Mouse (Mus musculus) B cell, adult (primary cell): ENCODE measurements around the gene Ctbp2. TPM values are rescaled to one million over a fixed set of nuclear protein-coding genes. Genes with fewer than 3 reads are reported as not detected.

Experiments used
- total RNA-seq: library from RNA; stranded (reverse); gene quantifications from 4 replicates; pipeline ENCODE4 v1.2.4, GENCODE M21; 2023; ENCODE audit not compliant: inconsistent age

Gene Ctbp2
- 0.74 TPM in 1 of 4 replicates, not detected in the others for total RNA-seq

DNA sequence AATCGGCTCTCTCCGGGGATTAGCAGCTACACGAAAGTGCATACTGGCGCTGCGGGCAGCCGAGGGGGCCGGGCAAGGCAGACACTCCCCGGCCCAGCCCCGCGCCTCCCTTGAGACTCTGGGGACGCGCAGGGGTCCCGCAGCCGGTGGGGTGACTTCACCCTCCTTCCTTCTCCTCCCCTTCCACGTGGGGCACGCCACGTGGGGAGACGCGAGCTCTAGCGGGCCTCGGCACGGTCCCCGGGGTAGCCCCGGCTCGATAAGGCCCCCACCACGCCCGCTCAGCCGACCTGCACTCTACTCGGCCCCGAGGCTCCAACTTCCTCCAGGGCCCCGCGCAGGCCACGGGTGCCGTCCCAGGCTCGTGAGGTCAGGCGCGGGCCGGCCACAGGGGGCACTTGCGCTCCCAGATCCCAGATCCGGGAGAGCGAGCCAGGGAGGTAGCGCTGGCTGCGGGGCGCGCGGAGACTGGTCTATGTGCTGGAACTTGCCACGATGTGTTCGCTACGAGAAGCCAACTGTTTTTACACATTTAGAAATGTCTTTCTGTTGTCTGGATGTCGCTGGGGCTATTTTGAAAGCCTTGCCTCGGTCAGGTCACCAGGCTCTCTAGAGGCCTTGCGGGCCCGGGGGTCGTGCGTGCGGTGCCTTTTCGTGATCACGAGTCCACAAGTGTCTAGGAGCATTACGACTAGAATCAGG lies at the start of gene Ctbp2:
TSS of gene Ctbp2 (minus strand) at position 356 of the 702 bp plus-strand sequence.

DNA sequence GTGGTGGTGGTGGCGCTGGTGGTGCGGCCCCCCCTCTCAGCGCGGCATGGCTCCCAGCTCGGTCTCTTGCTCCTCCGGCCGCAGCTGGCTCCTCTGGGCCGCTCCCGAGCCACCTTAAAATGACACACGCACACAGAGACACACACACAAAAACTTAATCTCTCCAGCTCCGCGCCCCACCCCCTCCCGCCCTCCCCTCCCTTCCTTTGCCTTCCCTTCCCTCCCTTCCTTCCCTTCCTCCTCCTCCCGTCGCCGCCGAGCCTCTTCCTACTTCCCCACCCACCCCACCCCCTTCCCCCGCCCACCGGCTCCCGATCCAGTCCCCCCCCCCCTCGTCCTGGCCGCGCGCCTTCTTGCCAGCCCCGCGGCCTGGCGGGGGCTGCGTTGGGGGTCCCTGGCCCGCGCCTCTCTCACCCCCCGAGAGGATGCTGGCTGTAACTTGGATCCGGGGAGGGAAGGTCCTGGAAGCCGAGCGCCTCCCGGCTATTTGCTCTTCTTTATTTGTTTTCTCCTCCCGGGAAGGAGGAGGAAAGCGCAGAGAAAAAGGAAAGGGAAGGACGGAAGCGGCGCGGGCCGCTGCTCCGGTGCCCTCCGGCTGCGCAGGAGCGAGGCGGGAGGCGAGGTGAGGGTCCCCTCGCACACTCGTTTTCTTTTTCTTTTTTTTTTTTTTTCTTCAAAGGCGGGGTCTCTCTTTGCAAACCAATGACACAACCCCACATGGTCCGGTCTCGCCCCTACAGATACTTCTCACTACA lies 733 bp downstream of the Ctbp2 start, which contains the start of gene Fgfr2:
TSS of gene Fgfr2 (minus strand) at position 107 of the 755 bp plus-strand sequence.

Other genes starting within 250 kb of the Ctbp2 start
- gene Zranb1, start 193.2 kb downstream of the Ctbp2 start, total RNA-seq, result 33.9 to 39.6 TPM (median 36.7 TPM) in 4 replicates
- gene Fgfr2, start 1.0 kb downstream of the Ctbp2 start, total RNA-seq, result not detected in 4 replicates